Mouse (Mus musculus) thymus, postnatal 4 days (tissue): Measurements from ENCODE around the gene Spice1.

Experiments used
- DNase-seq: peaks from one replicate; pipeline ENCODE4 v3.0.0; 2021

Spice1 gene

GRCm38 (mm10) chr16:44375459-44375858, 28.5 kb downstream of the Spice1 start:
- DNase-seq: no peak

GRCm38 (mm10) chr16:44380006-44380405, 33.1 kb downstream of the Spice1 start:
- no peak for DNase-seq

- DNase-seq: no peak
Measured at GRCm38 (mm10) chr16:44381578-44381977, 34.7 kb downstream of the Spice1 start.

GRCm38 (mm10) chr16:44383549-44383948, 36.6 kb downstream of the Spice1 start:
- DNase-seq: no peak

DNA sequence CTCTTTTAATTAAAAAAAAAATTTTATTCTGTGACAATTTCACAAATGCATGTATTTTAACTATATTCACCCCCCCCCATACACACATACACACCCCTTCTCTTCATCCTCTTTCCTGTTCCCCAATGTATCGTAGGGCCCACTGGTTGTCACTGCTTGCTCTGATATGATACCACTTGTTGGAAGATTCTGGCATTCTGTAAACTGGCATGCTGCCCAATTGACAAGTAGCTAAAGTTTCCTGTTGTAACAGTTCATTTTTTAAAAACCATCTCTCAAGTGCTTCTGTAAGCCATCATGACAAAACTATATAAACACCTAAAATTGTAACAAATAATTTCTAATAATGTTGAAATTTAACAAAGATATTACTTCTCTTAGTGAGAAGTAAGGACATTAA, 37.3 kb downstream of the Spice1 start:
- no peak for DNase-seq

- peak; percentile 60 for DNase-seq
Measured at GRCm38 (mm10) chr16:44391877-44392548, 45.1 kb downstream of the Spice1 start.

DNA sequence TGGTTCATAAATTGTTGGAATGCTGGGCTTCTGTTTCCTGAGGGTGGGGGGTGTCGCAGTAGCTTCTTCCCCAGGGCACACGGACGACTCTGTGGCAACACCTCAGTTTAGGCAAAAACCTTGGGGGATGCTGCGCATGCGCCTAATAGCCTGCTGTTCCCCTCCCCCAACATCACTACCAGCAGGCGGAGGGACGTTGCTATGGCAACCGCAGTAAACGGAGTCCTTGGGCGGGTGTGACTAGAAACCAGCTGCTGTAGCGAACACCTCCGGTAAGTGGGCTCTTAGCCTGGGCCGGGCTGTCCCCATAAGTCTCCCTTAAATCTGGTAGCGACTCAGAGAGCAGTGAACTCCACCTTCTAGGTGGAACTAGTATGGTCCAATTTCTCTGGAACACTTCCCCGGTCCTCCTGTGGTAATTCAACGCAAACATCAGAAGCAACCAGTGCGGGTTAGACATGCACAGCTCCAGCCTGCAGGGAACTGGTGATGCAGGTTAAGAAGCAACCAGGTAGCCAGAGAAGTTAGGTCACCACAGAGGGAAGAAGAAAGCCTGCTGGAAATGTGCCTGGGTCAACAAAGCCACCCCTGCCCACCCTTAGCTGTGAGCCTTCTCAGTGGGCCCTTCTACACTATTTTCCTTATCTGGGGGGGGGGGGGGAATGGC, 47.8 kb downstream of the Spice1 start, which contains the start of gene Cfap44:
Cfap44 (plus strand) TSS at position 220 of the 667 bp plus-strand sequence.
- peak; percentile 90 for DNase-seq

- DNase-seq: no peak
Measured at GRCm38 (mm10) chr16:44404933-44405332, 58.0 kb downstream of the Spice1 start.

DNA sequence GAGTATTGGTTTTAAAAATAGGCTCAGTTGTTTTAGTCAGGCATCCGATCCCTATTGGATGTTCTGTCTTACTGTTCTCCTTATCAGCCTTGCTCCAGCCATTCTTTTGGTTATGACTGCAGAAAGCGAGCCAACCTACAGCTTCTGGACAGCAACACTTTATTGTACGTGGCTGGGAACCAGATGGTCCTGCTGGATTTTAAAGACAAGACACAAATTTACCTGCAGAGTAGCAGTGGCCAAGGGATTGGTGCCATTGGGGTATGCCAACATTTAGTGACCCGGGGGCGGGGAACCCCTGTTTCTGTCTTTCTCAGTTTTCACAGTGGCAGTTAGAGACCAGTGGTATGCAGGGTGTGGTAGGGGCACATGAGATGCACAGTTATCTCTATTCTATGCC, 60.3 kb downstream of the Spice1 start:
- no peak for DNase-seq

GRCm38 (mm10) chr16:44408290-44408689, 61.4 kb downstream of the Spice1 start:
- DNase-seq: no peak

DNA sequence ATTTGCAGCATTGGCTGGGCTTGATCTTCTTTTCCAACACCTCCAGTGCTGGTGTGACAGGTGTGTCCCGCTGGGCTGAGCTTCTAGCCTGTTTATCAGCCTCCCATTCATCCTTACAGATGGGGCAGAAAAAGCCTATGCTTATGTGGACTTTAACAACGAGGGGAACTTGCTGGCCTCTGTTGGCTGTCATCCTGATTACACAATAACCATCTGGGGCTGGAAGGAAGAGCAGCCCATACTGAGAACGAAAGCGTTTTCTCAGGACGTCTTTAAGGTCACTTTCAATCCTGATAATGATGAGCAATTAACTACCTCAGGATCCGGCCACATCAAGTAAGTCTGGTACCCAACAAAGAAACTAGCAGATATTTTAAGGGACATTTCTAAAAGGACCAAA, 63.3 kb downstream of the Spice1 start:
- DNase-seq: no peak

- DNase-seq: no peak
Measured at GRCm38 (mm10) chr16:44417596-44417995, 70.7 kb downstream of the Spice1 start.

DNA sequence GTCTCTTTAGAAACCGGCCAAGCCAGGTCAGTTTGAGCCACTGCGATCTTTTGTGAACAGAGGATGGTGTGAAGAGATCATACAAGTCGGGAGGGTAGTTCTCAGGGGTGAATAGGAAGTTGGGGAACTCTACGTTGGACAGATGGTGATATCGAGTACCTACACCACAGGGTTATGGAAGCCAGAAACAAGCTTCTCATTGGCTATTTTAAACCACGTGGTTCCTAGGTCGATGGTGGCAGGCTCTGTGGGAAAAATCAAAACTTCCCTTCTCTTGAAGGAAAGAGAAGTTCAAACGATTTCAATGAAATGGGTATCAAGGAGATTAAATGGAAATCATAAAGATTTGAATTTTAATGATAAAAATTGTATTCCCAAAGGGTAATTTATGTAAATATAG, 74.8 kb downstream of the Spice1 start:
- no peak for DNase-seq

DNA sequence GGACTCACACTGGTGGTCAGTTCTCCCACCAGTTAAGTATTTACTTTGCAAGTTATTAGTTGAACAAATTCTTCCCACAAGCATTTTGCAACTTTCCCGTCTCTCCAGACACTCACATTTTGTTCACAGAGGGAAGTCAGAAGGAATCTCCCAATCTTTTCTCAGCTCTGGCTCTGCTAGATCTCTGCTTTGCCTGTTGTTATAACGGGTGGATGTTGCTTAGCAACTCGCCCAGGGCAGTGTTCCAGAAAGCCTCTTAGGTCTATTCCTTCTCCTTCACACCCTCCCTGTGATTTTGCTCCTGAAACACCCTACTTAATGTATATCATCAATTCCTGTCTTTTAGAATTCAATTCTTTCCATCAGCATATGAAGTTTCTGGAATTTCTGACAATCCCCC, 76.6 kb downstream of the Spice1 start:
- no peak for DNase-seq

- no peak for DNase-seq
Measured at GRCm38 (mm10) chr16:44428456-44428855, 81.5 kb downstream of the Spice1 start.

DNA sequence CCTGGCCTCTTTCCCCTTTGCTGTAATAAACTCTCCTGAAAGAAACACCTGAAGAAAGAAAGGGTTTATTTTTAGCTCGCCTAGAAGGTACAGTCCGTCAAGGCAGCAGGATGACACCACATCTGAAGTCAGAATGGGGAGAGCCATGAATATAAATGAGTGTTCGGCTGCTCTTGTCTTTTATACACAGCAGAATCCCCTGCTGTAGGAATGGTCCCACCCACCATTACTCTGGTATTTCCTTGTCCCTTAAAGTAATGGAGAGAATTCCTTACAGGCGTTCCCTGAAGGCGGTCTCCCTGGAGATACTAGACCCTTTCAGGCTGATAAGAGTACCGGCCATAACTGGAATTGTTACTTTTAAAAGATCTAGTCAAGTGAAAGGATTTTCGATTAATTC, 83.1 kb downstream of the Spice1 start:
- no peak for DNase-seq

DNA sequence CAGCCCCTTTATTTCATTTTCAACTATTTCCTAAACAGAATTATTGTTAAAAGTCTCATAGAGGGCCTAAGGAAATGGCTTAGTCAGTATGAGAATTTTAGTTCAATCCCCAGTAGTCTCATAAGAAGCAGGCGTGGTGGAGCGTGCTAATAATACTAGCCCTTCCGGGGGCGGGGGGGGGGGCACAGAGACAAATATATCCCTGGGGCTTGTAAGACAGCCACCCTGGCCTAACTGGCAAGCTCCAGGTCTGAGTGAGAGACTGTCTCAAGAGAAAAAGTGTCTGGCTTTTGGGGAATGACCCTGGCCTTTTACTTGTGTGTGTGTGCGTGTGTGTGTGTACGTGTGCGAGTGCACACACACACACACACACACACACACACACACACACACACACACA, 88.0 kb downstream of the Spice1 start:
- no peak for DNase-seq

- DNase-seq: no peak
Measured at GRCm38 (mm10) chr16:44435481-44435880, 88.6 kb downstream of the Spice1 start.
